Mouse (Mus musculus) testis, adult 2 months (tissue): ENCODE measurements around the gene Tex13c2. TPM values are rescaled to one million over a fixed set of nuclear protein-coding genes. Genes with fewer than 3 reads are reported as not detected.

Experiments
- H3K27ac ChIP-seq: fragments of 200-500 bp; 2 replicates; pipeline ENCODE4 v1.5.1; 2012; ENCODE audit warnings: low read depth, low read length; ENCODE audit not compliant: control insufficient read depth, insufficient read depth
- H3K27me3 ChIP-seq: fragments of 200-500 bp; 2 replicates; pipeline ENCODE4 v1.6.1; 2012; ENCODE audit warnings: mild to moderate bottlenecking, low read length, moderate library complexity; ENCODE audit not compliant: control insufficient read depth, insufficient read depth
- H3K36me3 ChIP-seq: fragments of 200-500 bp; 2 replicates; pipeline ENCODE4 v1.6.1; 2012; ENCODE audit warnings: mild to moderate bottlenecking, low read length; ENCODE audit not compliant: control insufficient read depth, insufficient read depth
- H3K4me1 ChIP-seq: fragments of 200-500 bp; 2 replicates; pipeline ENCODE4 v1.6.1; 2012; ENCODE audit warnings: low read length; ENCODE audit not compliant: control insufficient read depth, insufficient read depth
- H3K4me3 ChIP-seq: fragments of 200-500 bp; 2 replicates; pipeline ENCODE4 v1.5.1; 2012; ENCODE audit warnings: low read depth, mild to moderate bottlenecking, low read length, moderate library complexity, mixed read lengths; ENCODE audit not compliant: control insufficient read depth
- CTCF ChIP-seq: fragments of 200-500 bp; IDR thresholded peaks from 2 replicates; pipeline ENCODE4 v1.5.1; 2012; ENCODE audit warnings: low read depth, mild to moderate bottlenecking, inconsistent platforms, low read length, moderate library complexity; ENCODE audit not compliant: control insufficient read depth, insufficient read depth, insufficient replicate concordance
- POLR2A ChIP-seq: fragments of 200-500 bp; IDR thresholded peaks from 2 replicates; pipeline ENCODE4 v1.6.1; 2012; ENCODE audit warnings: low read depth, mild to moderate bottlenecking, inconsistent platforms, low read length, moderate library complexity; ENCODE audit not compliant: control insufficient read depth
- polyA plus RNA-seq: library from polyadenylated mRNA; depleted of rRNA; stranded (reverse); fragments of >200 nt; gene quantifications from 2 replicates; pipeline ENCODE4 v1.2.3, GENCODE M21; 2012; rRNA removed

The Tex13c2 gene
- polyA plus RNA-seq: 5.2 and 5.3 TPM in 2 replicates

DNA sequence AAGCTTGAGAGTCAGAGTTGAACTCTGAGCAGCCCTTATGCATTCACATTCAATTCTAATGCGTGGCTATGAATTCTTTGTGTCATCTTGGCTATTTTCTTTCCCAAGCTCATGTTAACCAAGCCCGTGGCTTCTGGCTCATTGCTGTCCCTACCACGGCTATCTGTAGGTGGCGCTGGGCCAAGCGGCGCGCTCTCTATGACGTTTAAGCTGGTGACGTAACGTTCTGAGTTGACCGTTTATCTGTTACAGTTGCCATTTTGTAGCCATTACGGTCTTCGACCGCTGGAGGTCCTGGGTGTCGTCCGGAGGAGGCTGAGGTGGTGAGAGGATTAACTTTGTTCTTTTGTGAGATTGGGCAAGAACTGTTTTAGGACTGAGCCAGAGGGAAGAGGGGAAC is at the start of gene Tex13c2:
Tex13c2 (plus strand) TSS at position 246 of the 400 bp plus-strand sequence.
- no peak for TF ChIP-seq CTCF
- peak; percentile 60; the same call in 1 of the 2 replicates for TF ChIP-seq POLR2A
- H3K27me3 ChIP-seq: no peaks in the 10 kb centered on the region
- H3K4me3 ChIP-seq: peak within 1 kb of the TSS; percentile 83
- peak within 1 kb of the TSS; percentile 88 for H3K27ac ChIP-seq
- H3K36me3 ChIP-seq: no peaks in the 10 kb centered on the region
- H3K4me1 ChIP-seq: no peaks in the 10 kb centered on the region

DNA sequence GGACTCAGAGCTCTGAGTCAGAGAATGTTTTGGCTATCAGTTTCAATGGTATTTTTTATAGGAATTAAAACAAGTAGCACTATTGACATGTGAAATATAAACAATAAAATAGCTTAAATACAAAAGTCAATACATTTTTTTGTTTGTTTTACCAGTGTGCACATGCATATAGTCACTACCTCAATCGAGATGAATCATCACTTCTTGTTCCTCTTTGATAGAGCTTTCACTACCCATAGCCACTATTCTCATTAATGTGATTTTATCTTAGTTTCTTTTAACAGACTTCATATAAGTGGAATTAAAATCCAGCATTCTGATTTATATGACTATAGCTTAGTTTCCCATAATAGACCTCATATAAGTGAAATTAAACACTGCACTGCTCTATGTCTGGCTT is 39.2 kb upstream of the Tex13c2 start:
- no peak for TF ChIP-seq CTCF
- no peak for TF ChIP-seq POLR2A
- no peak overlapping the region for H3K4me3 ChIP-seq
- no peaks in the 10 kb centered on the region for H3K4me1 ChIP-seq
- H3K27ac ChIP-seq: no peak overlapping the region
- no peaks in the 10 kb centered on the region for H3K36me3 ChIP-seq
- H3K27me3 ChIP-seq: no peaks in the 10 kb centered on the region

DNA sequence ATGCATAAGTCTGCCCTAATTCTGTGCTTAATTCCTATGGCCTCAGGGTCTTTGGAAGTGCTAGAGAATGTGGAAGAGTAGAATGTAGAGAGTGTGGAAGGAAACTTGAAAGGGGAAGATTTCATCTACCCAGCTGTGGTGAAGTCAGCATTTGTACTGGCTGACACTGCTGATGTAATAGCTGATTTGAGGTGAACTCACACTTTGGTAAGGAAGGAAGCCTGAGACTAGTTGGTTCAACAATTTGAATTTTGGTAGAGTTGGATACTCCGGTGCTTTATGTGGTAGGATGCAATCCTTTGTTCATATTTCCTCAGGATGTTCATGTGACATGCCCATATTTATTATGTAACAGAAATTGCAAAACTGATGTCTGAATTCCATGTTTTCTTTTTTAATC is 36.5 kb upstream of the Tex13c2 start:
- Histone ChIP-seq H3K4me1 (no peaks in the 10 kb centered on the region), H3K27ac (no peak overlapping the region), H3K36me3 (no peaks in the 10 kb centered on the region), H3K27me3 (no peaks in the 10 kb centered on the region), H3K4me3 (no peak overlapping the region)
- no peak for TF ChIP-seq CTCF
- TF ChIP-seq POLR2A: no peak

DNA sequence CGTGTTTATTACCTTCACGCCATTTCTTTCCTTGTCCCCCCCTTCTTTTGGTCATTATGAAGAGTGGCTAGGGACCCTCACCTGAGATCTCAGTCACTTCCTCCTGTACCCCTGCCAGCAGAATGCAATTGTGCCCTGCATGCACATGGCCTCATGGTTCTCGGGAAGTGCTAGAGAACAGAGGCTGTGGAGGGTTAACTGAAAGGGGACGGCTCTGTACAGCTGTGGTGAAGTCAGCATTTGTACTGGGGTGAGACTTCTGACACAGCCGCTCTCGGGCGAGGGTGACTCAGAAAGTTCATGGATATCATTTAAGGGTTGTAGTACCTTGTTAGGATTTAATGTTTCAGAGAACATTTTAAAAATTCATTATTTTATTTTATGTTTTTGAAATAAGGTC is 35.0 kb upstream of the Tex13c2 start:
- Histone ChIP-seq H3K27ac (no peak overlapping the region), H3K27me3 (no peaks in the 10 kb centered on the region), H3K4me3 (no peak overlapping the region), H3K36me3 (no peaks in the 10 kb centered on the region), H3K4me1 (no peaks in the 10 kb centered on the region)
- no peak for TF ChIP-seq CTCF
- no peak for TF ChIP-seq POLR2A

DNA sequence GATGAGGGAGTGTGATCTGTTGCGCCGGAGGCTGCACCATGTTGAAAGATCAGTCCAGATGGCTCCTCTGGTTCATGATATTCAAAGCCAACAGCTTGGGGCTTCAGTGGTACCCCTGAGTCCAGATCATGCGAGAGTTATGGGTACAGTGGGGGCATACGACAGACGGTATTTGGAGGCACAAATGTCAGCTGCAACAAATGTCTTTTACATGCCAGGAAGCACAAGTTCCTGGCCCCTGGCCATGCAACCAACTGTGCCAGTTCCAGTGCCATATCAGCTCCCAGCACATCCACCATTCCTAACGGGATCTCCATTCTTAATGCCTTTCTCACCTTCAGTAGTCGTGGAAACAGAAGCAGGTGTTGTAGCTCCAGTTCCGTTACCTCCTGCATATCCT is 845 bp downstream of the Tex13c2 start:
- H3K4me3 ChIP-seq: peak overlapping the region; percentile 83
- no peaks in the 10 kb centered on the region for H3K27me3 ChIP-seq
- no peaks in the 10 kb centered on the region for H3K4me1 ChIP-seq
- H3K36me3 ChIP-seq: no peaks in the 10 kb centered on the region
- peak overlapping the region; percentile 88 for H3K27ac ChIP-seq
- TF ChIP-seq CTCF (no peak), POLR2A (no peak)

DNA sequence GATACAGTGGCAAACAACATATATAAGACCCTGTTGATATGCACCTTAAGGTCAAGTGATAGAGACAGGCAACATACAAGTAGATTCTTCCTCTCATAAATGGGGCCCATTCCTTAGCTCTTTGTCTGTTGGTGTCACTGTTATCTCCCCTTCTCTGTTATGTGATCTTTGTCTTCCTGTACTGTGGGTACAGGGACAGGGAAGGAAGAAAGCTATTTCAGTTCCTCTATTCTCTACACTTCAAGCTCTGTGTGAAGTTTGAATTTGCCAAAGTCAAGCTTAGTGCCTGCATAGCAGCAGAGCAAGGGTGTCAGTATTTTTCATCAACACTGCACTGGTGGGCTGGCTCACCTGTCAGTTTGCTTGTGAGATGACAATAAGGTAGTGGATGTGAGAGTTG is 11.0 kb downstream of the Tex13c2 start:
- no peak overlapping the region for H3K27ac ChIP-seq
- no peaks in the 10 kb centered on the region for H3K27me3 ChIP-seq
- no peaks in the 10 kb centered on the region for H3K36me3 ChIP-seq
- H3K4me1 ChIP-seq: peaks cover 3% of the 10 kb centered on the region; the same call in 1 of the 2 replicates
- TF ChIP-seq CTCF: no peak
- TF ChIP-seq POLR2A: no peak
- H3K4me3 ChIP-seq: no peak overlapping the region

DNA sequence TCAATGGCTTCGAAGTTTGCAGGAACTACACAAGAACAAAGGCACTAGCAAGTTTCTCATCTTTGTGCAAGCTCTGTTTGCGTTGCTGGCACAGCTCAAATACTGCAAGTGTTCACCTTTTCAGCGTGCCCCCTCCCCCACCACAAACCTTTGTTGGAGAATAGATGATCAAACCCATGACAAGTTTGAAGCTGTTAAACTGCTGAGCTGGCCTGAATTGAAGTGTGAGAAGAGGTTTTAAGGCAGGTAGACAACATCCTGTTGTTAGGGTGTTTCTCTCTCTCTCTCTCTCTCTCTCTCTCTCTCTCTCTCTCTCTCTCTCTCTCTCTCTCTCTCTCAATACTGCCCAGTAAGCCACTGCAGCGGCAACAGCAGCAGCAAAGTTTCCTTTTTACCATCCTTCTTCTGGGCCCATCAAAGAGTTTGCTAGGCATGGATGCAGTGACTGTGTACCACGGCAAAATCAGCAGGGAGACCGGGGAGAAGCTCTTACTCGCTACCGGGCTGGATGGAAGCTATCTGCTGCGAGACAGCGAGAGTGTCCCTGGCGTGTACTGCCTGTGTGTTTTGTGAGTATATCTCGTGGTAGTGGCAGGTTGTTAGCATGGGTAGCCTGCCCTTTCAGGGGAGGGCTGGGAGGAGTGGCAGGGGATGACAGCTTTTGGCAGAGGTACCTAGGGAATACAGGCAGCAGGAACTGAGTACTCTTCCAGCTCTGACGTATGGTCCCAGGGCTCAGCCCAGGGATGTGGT is 13.0 kb downstream of the Tex13c2 start, which contains the start of gene Sh2d1a:
Sh2d1a (plus strand) TSS at position 163 of the 753 bp plus-strand sequence.
- no peak within 1 kb of the TSS for H3K27ac ChIP-seq

More for the DNA sequence above, 13.0 kb downstream of the Tex13c2 start, which contains the start of gene Sh2d1a:
- TF ChIP-seq CTCF: no peak
- no peak for TF ChIP-seq POLR2A
- Histone ChIP-seq H3K27me3 (no peaks in the 10 kb centered on the region), H3K4me3 (peak within 1 kb of the TSS; percentile 38), H3K4me1 (peaks cover 3% of the 10 kb centered on the region; the same call in 1 of the 2 replicates), H3K36me3 (no peaks in the 10 kb centered on the region)
